Mouse (Mus musculus) E14TG2a.4 (cell line): ENCODE measurements around the gene Kcmf1.

Experiments used
- CTCF ChIP-seq: conservative IDR thresholded peaks from 2 replicates; pipeline ENCODE4 v1.5.1; 2014; ENCODE audit warnings: low read length
- POU5F1 ChIP-seq: IDR thresholded peaks from 2 replicates; pipeline ENCODE4 v1.6.1; 2014; ENCODE audit warnings: low read length, borderline replicate concordance

DNA sequence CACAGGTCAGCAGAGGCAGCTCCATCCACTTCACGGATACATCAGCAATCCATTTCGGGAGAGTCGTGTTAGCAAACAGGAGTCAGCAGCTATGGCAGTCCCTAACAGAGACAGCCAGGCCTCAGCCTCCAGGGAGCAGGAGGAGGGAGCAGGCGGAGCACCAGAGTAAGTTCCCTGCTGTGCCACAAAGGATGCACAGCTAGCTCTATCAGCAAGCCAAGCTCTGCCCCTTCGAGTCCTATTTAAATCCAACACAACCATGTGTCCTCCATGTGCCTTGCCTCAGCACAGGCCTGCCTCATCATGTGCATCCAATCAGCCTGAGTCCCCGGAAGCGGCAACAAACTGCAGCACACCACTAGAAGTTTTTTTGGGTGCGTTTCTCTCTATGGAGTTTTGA, 23.6 kb upstream of the Kcmf1 start:
- TF ChIP-seq CTCF = no peak
- no peak for TF ChIP-seq POU5F1
